Mouse (Mus musculus) granulocyte monocyte progenitor cell, adult 5-6 weeks (primary cell): ENCODE results near the gene Olfr54. TPM values are rescaled to one million over a fixed set of nuclear protein-coding genes. Genes with fewer than 3 reads are reported as not detected.

ENCODE experiments used
- ATAC-seq: replicated peaks from 2 replicates; pipeline ENCODE4 v1.8.0; 2016; ENCODE audit warnings: mild to moderate bottlenecking, moderate TSS enrichment, inconsistent platforms; ENCODE audit not compliant: poor library complexity, severe bottlenecking
- total RNA-seq, 2 experiments: library from RNA; stranded (forward) in 1 of 2; stranded (reverse) in 1 of 2; fragments of 200-712, 200-1000 nt in 1 of 2; fragments of >200 nt in 1 of 2; fragmentation: Nextera tagmentation in 1 of 2; gene quantifications; 2 replicates each; pipeline ENCODE4 v1.2.3; 2014 to 2017

Olfr54 gene
- total RNA-seq, 2 experiments from 2014 or later: not detected

DNA sequence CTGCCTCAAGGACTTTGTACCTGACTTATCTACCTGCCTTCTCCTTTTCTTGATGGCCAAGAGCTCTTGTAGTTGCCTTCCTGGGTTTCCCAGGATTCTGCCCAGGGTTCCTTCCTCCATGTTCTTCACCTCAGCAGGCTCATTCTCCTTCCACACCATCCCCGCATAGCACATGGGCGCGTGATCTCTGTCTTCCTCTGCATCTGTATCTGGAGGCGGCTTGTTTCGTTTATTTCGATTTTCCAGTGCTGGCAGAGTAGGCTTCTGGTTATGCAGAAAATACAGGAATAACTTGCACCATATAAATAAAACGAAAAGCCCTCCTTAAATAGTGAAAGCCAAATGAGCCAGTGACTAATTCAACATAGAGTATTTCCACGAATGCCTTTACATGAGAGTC, 49.8 kb downstream of the Olfr54 start:
- ATAC-seq: no peak

Other genes starting within 250 kb of the Olfr54 start
- gene Zfp354c, start 186.5 kb upstream of the Olfr54 start, total RNA-seq (2014; fragmentation: Nextera tagmentation): 0.15 and 2.3 TPM in 2 replicates
- 0.60 and 1.4 TPM in 2 replicates for gene Zfp354c, start 186.5 kb upstream of the Olfr54 start, total RNA-seq (2017)
- not detected in 2 replicates for gene Zfp879, start 172.7 kb upstream of the Olfr54 start, total RNA-seq (2014; fragmentation: Nextera tagmentation)
- 0.30 and 0.77 TPM in 2 replicates for gene Zfp879, start 172.7 kb upstream of the Olfr54 start, total RNA-seq (2017)
- not detected in 2 replicates for gene Grm6, start 163.6 kb upstream of the Olfr54 start, total RNA-seq (2014; fragmentation: Nextera tagmentation)
- not detected in 2 replicates for gene Grm6, start 163.6 kb upstream of the Olfr54 start, total RNA-seq (2017)
- not detected in 2 replicates for gene Zfp454, start 126.6 kb upstream of the Olfr54 start, total RNA-seq (2014; fragmentation: Nextera tagmentation)
- gene Zfp454, start 126.6 kb upstream of the Olfr54 start, total RNA-seq (2017): not detected in 2 replicates
- 2.4 and 4.0 TPM in 2 replicates for gene Zfp2, start 98.1 kb upstream of the Olfr54 start, total RNA-seq (2014; fragmentation: Nextera tagmentation)
- gene Zfp2, start 98.1 kb upstream of the Olfr54 start, total RNA-seq (2017): 1.3 and 2.0 TPM in 2 replicates
- not detected in 2 replicates for gene Zfp354b, start 82.6 kb upstream of the Olfr54 start, total RNA-seq (2014; fragmentation: Nextera tagmentation)
- gene Zfp354b, start 82.6 kb upstream of the Olfr54 start, total RNA-seq (2017): 0.34 TPM in 1 of 2 replicates, not detected in the other
- gene 4933414I15Rik, start 70.5 kb upstream of the Olfr54 start, total RNA-seq (2014; fragmentation: Nextera tagmentation): not detected in 2 replicates
- gene 4933414I15Rik, start 70.5 kb upstream of the Olfr54 start, total RNA-seq (2017): not detected in 2 replicates
- not detected in 2 replicates for gene Prop1, start 60.5 kb upstream of the Olfr54 start, total RNA-seq (2014; fragmentation: Nextera tagmentation)
- gene Prop1, start 60.5 kb upstream of the Olfr54 start, total RNA-seq (2017): not detected in 2 replicates
- not detected in 2 replicates for gene Olfr1378, start 47.7 kb upstream of the Olfr54 start, total RNA-seq (2014; fragmentation: Nextera tagmentation)
- not detected in 2 replicates for gene Olfr1378, start 47.7 kb upstream of the Olfr54 start, total RNA-seq (2017)
- not detected in 2 replicates for gene Olfr1377, start 32.3 kb upstream of the Olfr54 start, total RNA-seq (2014; fragmentation: Nextera tagmentation)
- not detected in 2 replicates for gene Olfr1377, start 32.3 kb upstream of the Olfr54 start, total RNA-seq (2017)
- not detected in 2 replicates for gene Olfr51, start 10.6 kb upstream of the Olfr54 start, total RNA-seq (2014; fragmentation: Nextera tagmentation)
- not detected in 2 replicates for gene Olfr51, start 10.6 kb upstream of the Olfr54 start, total RNA-seq (2017)
- gene Olfr1375, start 33.9 kb downstream of the Olfr54 start, total RNA-seq (2014; fragmentation: Nextera tagmentation): not detected in 2 replicates
- gene Olfr1375, start 33.9 kb downstream of the Olfr54 start, total RNA-seq (2017): not detected in 2 replicates
- gene Zfp354a, start 45.0 kb downstream of the Olfr54 start, total RNA-seq (2014; fragmentation: Nextera tagmentation): 0.83 TPM in 1 of 2 replicates, not detected in the other
- not detected in 2 replicates for gene Zfp354a, start 45.0 kb downstream of the Olfr54 start, total RNA-seq (2017)
- gene Gm12569, start 206.2 kb downstream of the Olfr54 start, total RNA-seq (2014; fragmentation: Nextera tagmentation): not detected in 2 replicates
- gene Gm12569, start 206.2 kb downstream of the Olfr54 start, total RNA-seq (2017): not detected in 2 replicates
- 121 and 140 TPM in 2 replicates for gene Clk4, start 247.5 kb downstream of the Olfr54 start, total RNA-seq (2014; fragmentation: Nextera tagmentation)
- 209 and 228 TPM in 2 replicates for gene Clk4, start 247.5 kb downstream of the Olfr54 start, total RNA-seq (2017)
- gene BC049762, start 248.8 kb downstream of the Olfr54 start, total RNA-seq (2014; fragmentation: Nextera tagmentation): 2.2 TPM in 1 of 2 replicates, not detected in the other
- gene BC049762, start 248.8 kb downstream of the Olfr54 start, total RNA-seq (2017): 1.8 TPM in 1 of 2 replicates, not detected in the other